Mouse (Mus musculus): ENCODE data around the gene Tmed10.

DNA sequence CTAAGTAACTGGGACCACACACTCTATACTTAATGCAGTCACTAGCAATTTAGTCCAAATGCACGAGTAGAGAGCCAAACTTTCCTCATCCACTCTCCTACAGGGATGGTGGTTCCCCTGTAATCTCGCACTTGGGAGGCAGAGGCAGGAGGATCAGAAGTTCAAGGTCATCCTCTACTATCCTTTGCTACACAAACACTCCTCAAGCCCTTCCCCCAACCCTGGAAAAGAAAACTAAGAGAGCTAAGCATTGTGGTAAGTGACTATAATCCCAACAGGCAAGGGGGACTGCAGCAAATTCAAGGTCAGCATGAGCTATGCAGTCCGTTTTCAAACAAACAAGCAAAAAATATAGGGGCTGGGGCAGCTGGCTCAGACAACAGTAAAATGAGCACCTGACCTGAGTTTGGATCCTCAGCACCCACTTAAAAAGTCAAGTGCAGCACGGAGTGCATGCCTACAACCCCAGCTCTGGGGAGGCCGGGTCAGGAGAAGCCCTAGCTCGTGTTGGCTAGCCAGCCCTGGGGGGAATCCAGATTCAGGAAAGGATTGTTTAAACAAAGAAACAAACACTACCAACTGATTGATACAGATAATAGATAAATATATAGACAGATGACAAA, 6.1 kb downstream of the Tmed10 start:
- TF ChIP-seq CTCF (IDR thresholded peaks at IDR 0.05; ENCODE audit: insufficient read depth, low read depth, low read length), result no peak
- TF ChIP-seq POLR2A (IDR thresholded peaks at IDR 0.05; ENCODE audit: insufficient read depth, low read depth, low read length), result no peak

Measured in olfactory bulb, adult 2 months (tissue).